ENCODE assay signal across 8 mouse cellular contexts in the genomic region with DNA sequence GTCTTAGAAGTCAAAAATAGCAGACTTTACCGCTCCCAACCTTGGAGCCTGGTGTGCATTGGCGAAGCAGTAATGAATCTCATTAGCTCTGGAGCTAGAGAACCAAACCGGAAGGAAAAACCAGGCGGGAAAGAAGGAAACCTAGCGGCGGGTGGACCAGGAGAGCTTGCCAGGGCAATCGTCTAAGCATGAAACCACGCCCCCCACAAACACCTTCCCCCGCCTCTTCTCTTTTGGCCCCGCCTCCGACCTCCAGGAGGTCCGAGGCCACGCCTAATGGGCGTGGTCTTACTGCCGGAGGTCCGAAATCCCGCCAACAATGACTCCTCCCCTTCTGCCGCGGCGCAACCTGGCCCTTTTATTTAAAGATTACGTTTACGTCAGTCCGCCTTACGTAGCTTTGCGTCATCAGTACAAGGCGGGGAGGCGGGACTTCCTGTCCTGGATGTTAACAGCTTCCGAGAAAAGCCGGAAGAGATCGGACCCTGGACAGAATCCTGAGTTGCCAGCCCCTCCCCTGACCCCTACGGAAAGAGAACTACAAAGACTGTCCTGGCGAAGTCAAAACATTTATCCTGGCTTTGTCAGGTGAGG. TPM values are rescaled to one million over a fixed set of nuclear protein-coding genes. Genes with fewer than 3 reads are reported as not detected.
DNase-seq lines count a peak whose midpoint lies in the region; ATAC-seq lines count a peak whose summit lies in the region.

A gene (plus strand): TSS at position 431 of the 594 bp plus-strand sequence.

- peak; percentile 95 for ATAC-seq in megakaryocyte progenitor cell, adult 5-6 weeks (replicated peaks; ENCODE audit: poor library complexity)

- DNase-seq in adipocyte (ENCODE audit: low spot score): peak; percentile 97
- peak; percentile 100 for DNase-seq in embryo, embryonic 10 days (ENCODE audit: low spot score)
- DNase-seq in gastrocnemius, postnatal 10 days: peak; percentile 88
- peak; percentile 99 for DNase-seq in induced T-regulatory cell, adult 2 months (ENCODE audit: low read depth)
- peak; percentile 95 to 98 for DNase-seq in left cerebral cortex, adult 9 months (ENCODE audit: low spot score in 2 of 2)
- DNase-seq in right cerebral cortex, postnatal 14 days: peak; percentile 94
- DNase-seq in urinary bladder, postnatal 36 days (ENCODE audit: low spot score in 2 of 2): peak; percentile 94 to 96

RNA-seq across cellular contexts. Expression of the gene that starts here (rescaled TPM):
- total RNA-seq in gastrocnemius, postnatal 10 days (2021): 10 to 100 TPM; 15.7 to 18.9 TPM
- total RNA-seq in megakaryocyte progenitor cell, adult 5-6 weeks (2015): 15.3 and 16.3 TPM in 2 replicates
- total RNA-seq in megakaryocyte progenitor cell, adult 5-6 weeks (2017): 21.4 and 24.8 TPM in 2 replicates

Comparison
In these comparisons a context has a peak if more than half of its experiments do, and no peak if none do; other contexts are left out.
1. Peak in every context shown above with its lines: DNase-seq and ATAC-seq.